Mouse (Mus musculus) heart, adult 2 months (tissue): Measurements from ENCODE around the gene Dhfr.

ENCODE experiments used
- CTCF ChIP-seq: fragments of 200-600 bp; IDR thresholded peaks from 2 replicates; pipeline ENCODE4 v1.8.1; 2022; ENCODE audit warnings: antibody characterized with exemption, mild to moderate bottlenecking, moderate library complexity
- EP300 ChIP-seq: fragments of 200-500 bp; IDR thresholded peaks from 2 replicates; pipeline ENCODE4 v1.6.1; 2011; ENCODE audit warnings: low read depth, low read length, control low read depth; ENCODE audit not compliant: insufficient read depth
- POLR2A ChIP-seq: fragments of 200-500 bp; IDR thresholded peaks from 2 replicates; pipeline ENCODE4 v1.6.1; 2011; ENCODE audit warnings: mild to moderate bottlenecking, low read depth, low read length, control low read depth; ENCODE audit not compliant: insufficient read depth

GRCm38 (mm10) chr13:92314613-92315012 lies 39.9 kb upstream of the Dhfr start:
- TF ChIP-seq CTCF (no peak), POLR2A (no peak), EP300 (no peak)
